Mouse (Mus musculus) bone marrow, adult 2 months (tissue): ENCODE data around the gene Ift20.

Experiments used
- CTCF ChIP-seq: fragments of 200-500 bp; IDR thresholded peaks from 2 replicates; pipeline ENCODE4 v1.5.1; 2011; ENCODE audit warnings: low read length, control low read depth; ENCODE audit not compliant: control insufficient read depth, insufficient read depth
- POLR2A ChIP-seq: fragments of 200-500 bp; IDR thresholded peaks from 2 replicates; pipeline ENCODE4 v1.6.1; 2011; ENCODE audit warnings: low read depth, mild to moderate bottlenecking, control low read depth, low read length, borderline replicate concordance; ENCODE audit not compliant: control insufficient read depth

DNA sequence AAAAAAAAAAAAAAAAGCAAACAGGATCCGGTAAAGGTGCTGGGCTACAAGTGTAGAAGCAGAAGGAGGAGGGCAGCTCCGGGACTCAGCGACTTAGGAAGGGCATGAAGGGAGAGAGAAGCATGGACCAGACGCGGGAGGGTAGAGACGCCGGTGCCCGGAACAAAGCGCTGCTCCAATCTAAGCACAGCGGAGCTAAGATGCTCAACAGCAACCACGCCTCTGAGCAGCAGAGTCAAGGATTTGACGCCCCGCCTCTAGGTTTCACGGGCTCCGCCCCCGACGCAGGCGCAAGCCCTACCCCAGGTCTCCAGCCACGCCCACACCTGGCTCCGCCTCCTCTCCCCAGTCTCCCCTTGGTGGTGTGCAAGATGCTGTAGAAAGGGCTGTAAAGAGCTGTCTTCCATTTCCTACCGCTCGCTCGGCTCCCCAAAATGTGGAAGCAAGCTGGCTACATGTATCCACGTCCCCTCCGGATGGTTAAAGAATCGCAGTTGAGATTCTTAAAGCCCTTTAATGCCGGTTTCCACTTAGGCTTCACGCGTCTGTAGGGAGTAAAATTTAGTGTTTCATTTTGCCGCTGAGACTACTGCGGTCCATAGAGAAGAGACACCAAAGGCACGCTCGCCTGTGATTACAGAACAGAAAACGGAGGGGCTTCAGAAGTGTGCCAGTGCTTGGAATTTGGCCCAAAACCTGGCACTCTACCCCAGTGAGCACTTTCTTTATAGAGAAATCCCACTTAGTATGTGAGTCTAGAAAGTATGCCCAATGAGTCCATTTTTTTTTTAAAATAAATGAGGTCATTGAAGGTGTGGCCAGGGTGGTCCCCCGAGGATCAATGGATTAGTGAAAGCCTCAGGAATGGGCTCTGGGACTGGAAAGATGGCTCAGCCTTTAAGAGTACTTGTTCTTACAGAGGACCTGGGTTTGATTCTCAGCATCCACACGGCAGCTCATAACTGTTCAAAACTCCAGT lies 38.3 kb upstream of the Ift20 start, which contains the start of gene Sarm1:
- no peak for TF ChIP-seq POLR2A
- no peak for TF ChIP-seq CTCF
